In genomic region chr1:30683889-30684288, GRCm38 (mm10) we compare ENCODE assay signal across 35 mouse cellular contexts.
"Had no signal": no experiment of that assay in that cellular context is flagged by ENCODE, and none has a peak within 500 bp of the region (broad histone marks: within the 10 kb centered on the region; RNA-seq: fewer than 3 reads in every experiment).

No protein-coding gene starts in this region.

- H3K4me1 ChIP-seq: heart, embryonic 10.5 days; heart, embryonic 12.5 days; heart, embryonic 13.5 days; heart, embryonic 15.5 days; hindbrain, embryonic 10.5 days; hindbrain, embryonic 12.5 days; hindbrain, embryonic 13.5 days; hindbrain, embryonic 15.5 days; intestine, embryonic 15.5 days; kidney, embryonic 15.5 days had no signal

- H3K4me2 ChIP-seq: heart, embryonic 11.5 days; heart, embryonic 12.5 days; heart, embryonic 13.5 days; heart, embryonic 15.5 days; hindbrain, embryonic 12.5 days; hindbrain, embryonic 13.5 days; hindbrain, embryonic 14.5 days; hindbrain, embryonic 15.5 days; intestine, embryonic 15.5 days; kidney, embryonic 15.5 days had no signal

- H3K36me3 ChIP-seq: heart, embryonic 10.5 days; heart, embryonic 12.5 days; heart, embryonic 13.5 days; heart, embryonic 15.5 days; hindbrain, embryonic 10.5 days; hindbrain, embryonic 12.5 days; hindbrain, embryonic 13.5 days; hindbrain, embryonic 15.5 days; intestine, embryonic 15.5 days; kidney, embryonic 15.5 days had no signal

- DNase-seq: heart, adult 2 months; heart, postnatal 10 days; heart, postnatal 14 days; heart, postnatal 36 days; heart, postnatal 4 days; kidney, adult 11 months; kidney, adult 18-20 months; kidney, adult 2 months; kidney, adult 8-10 months; kidney, adult 9 months; kidney, postnatal 10 days; kidney, postnatal 14 days; kidney, postnatal 25 days; kidney, postnatal 36 days; kidney, postnatal 4 days; layer of hippocampus, adult 9-11 months had no signal

- H3K9ac ChIP-seq: heart, embryonic 12.5 days; heart, embryonic 13.5 days; heart, embryonic 15.5 days; hindbrain, embryonic 12.5 days; hindbrain, embryonic 13.5 days; hindbrain, embryonic 14.5 days; hindbrain, embryonic 15.5 days; intestine, embryonic 15.5 days; kidney, embryonic 15.5 days had no signal

- ATAC-seq: hindbrain, embryonic 16.5 days; hindbrain, postnatal 0 days; inflammation-experienced regulatory T-cells, adult 6 months; intestine, embryonic 15.5 days; intestine, embryonic 16.5 days; intestine, postnatal 0 days had no signal

- H3K4me3 ChIP-seq: heart, adult 2 months; heart, embryonic 10.5 days; heart, embryonic 12.5 days; heart, embryonic 13.5 days; heart, embryonic 15.5 days; hindbrain, embryonic 10.5 days; hindbrain, embryonic 12.5 days; hindbrain, embryonic 13.5 days; hindbrain, embryonic 15.5 days; intestine, embryonic 15.5 days; kidney, embryonic 15.5 days; layer of hippocampus, adult 2 months had no signal

- H3K9me3 ChIP-seq: heart, embryonic 10.5 days; heart, embryonic 13.5 days; heart, embryonic 15.5 days; hindbrain, embryonic 10.5 days; hindbrain, embryonic 12.5 days; hindbrain, embryonic 13.5 days; hindbrain, embryonic 15.5 days; intestine, embryonic 15.5 days; kidney, embryonic 15.5 days had no signal

- H3K27me3 ChIP-seq: heart, embryonic 12.5 days; heart, embryonic 13.5 days; heart, embryonic 15.5 days; hindbrain, embryonic 12.5 days; hindbrain, embryonic 13.5 days; hindbrain, embryonic 15.5 days; intestine, embryonic 15.5 days; kidney, embryonic 15.5 days had no signal

- H3K27ac ChIP-seq: heart, adult 2 months; heart, embryonic 10.5 days; heart, embryonic 13.5 days; heart, embryonic 15.5 days; hindbrain, embryonic 10.5 days; hindbrain, embryonic 12.5 days; hindbrain, embryonic 13.5 days; hindbrain, embryonic 14.5 days; hindbrain, embryonic 15.5 days; hindbrain, postnatal 0 days; intestine, embryonic 15.5 days; kidney, embryonic 15.5 days; kidney, postnatal 0 days; layer of hippocampus, adult 2 months had no signal
